Mouse (Mus musculus) urinary bladder, postnatal 14 days (tissue): ENCODE measurements around the gene Meioc.
A peak's percentile ranks its signal among the peaks of the same experiment; 100 is the strongest.
"Not testable (repeated sequence)": the region's sequence is repeated elsewhere in the genome, so short reads cannot be mapped to it uniquely, and the experiment has no call there.

Source experiments
- DNase-seq: peaks from one replicate; pipeline ENCODE4 v3.0.0; 2021; ENCODE audit warnings: low spot score

The Meioc gene

GRCm38 (mm10) chr11:102665637-102666435 lies 2.3 kb downstream of the Meioc start:
- no peak for DNase-seq

- peak; percentile 73 for DNase-seq
These were observed 26.6 kb downstream of the Meioc start for GRCm38 (mm10) chr11:102690162-102690561.

GRCm38 (mm10) chr11:102695289-102695688 lies 31.8 kb downstream of the Meioc start:
- no peak for DNase-seq

- DNase-seq, result peak; percentile 87
These were observed 34.0 kb downstream of the Meioc start, which contains the start of gene Ccdc43 for GRCm38 (mm10) chr11:102697338-102698017. TSS of gene Ccdc43 (minus strand) at chr11:102697782.

- DNase-seq, result no peak
These were observed 34.5 kb downstream of the Meioc start for GRCm38 (mm10) chr11:102698018-102698476.

- not testable (repeated sequence) for DNase-seq
These were observed 38.7 kb downstream of the Meioc start for GRCm38 (mm10) chr11:102702206-102702605.

GRCm38 (mm10) chr11:102712411-102712810 lies 48.9 kb downstream of the Meioc start:
- no peak for DNase-seq

GRCm38 (mm10) chr11:102714578-102714977 lies 51.1 kb downstream of the Meioc start:
- DNase-seq, result not testable (repeated sequence)

- DNase-seq, result no peak
These were observed 52.6 kb downstream of the Meioc start for GRCm38 (mm10) chr11:102716135-102716534.

- DNase-seq, result no peak
These were observed 62.1 kb downstream of the Meioc start for GRCm38 (mm10) chr11:102725574-102725973.

GRCm38 (mm10) chr11:102728614-102729013 lies 65.1 kb downstream of the Meioc start:
- peak; percentile 23 for DNase-seq

GRCm38 (mm10) chr11:102729835-102730234 lies 66.3 kb downstream of the Meioc start:
- no peak for DNase-seq

GRCm38 (mm10) chr11:102731366-102731765 lies 67.8 kb downstream of the Meioc start:
- DNase-seq, result no peak
